ENCODE assay signal across 14 mouse cellular contexts in genomic region chr11:77978161-77978560, GRCm38 (mm10). TPM values are rescaled to one million over a fixed set of nuclear protein-coding genes. Genes with fewer than 3 reads are reported as not detected.
"Had no signal": no experiment of that assay in that cellular context is flagged by ENCODE, and none has a peak within 500 bp of the region (broad histone marks: within the 10 kb centered on the region; RNA-seq: fewer than 3 reads in every experiment).

No protein-coding gene starts in this region.

- H3K4me2 ChIP-seq: liver, embryonic 13.5 days; midbrain, embryonic 11.5 days had no signal

- H3K4me3 ChIP-seq: layer of hippocampus, adult 2 months; liver, embryonic 13.5 days had no signal

- H3K27ac ChIP-seq: kidney, postnatal 0 days; layer of hippocampus, adult 2 months; liver, embryonic 13.5 days had no signal

- H3K36me3 ChIP-seq: liver, embryonic 13.5 days had no signal

- H3K9ac ChIP-seq: liver, embryonic 13.5 days had no signal

- DNase-seq: kidney, postnatal 25 days; layer of hippocampus, adult 9-11 months; liver, embryonic 13.5 days; lung, adult 2 months; lung, postnatal 14 days; lung, postnatal 4 days; midbrain, embryonic 14.5 days; thymus, adult 18-20 months; thymus, postnatal 36 days had no signal

- H3K9me3 ChIP-seq: liver, embryonic 13.5 days had no signal

RNA-seq across cellular contexts. Expression of gene Sez6, which starts 47.6 kb away (rescaled TPM):
- polyA plus RNA-seq: liver, adult 2 months; spleen, adult 2 months had no signal
